Mouse (Mus musculus) layer of hippocampus, postnatal 36 days (tissue): Measurements from ENCODE around the gene Ispd. TPM values are rescaled to one million over a fixed set of nuclear protein-coding genes. Genes with fewer than 3 reads are reported as not detected.
A peak's percentile ranks its signal among the peaks of the same experiment; 100 is the strongest.

ENCODE experiments used
- DNase-seq, 2 experiments: peaks; one replicate each; pipeline ENCODE4 v3.0.0; 2022
- total RNA-seq, 2 experiments: library from RNA; stranded (reverse); gene quantifications; 2 replicates each; pipeline ENCODE4 v1.2.3; 2021

Ispd gene
- total RNA-seq, 2 experiments from 2014 or later, result 14.0 to 15.5 TPM

DNA sequence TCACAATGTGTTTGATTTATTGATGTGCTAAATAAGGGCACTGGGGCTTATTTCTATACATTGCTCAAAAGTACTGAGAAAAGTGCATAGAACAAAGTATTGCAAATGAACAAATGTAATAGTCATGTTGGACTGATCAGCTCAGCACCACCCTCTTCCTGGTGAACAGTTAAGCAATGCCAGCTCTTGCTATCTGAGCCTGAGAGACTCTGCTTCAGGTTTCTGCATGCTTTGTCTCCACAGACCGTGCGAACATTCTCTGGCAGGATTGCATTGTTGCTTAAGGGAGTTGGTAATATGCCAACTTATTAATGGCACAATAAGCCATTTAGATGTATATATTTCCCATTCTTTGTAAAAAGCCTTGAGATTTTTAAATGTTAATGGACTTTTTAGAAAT lies 182.9 kb downstream of the Ispd start:
- DNase-seq, result no peak

DNA sequence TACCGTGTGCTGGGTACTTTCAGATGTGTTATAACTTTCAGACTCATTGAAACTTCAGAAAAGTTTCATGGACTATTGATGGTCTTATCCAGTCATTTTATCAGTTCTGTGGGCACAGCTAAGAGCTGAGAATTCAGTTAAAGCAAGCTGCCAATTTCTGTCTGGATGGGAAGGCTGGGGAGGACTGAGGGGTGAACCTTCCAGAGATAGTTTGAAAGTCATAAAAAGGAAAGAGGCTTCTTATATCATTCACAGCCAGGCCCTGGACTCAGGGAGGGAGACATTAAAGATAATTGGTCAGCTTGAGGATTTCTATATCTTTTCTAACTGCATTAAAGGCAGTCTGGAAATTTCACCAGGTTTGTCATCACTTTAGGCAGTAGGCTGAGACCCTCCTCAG lies 185.7 kb downstream of the Ispd start:
- DNase-seq, result no peak

DNA sequence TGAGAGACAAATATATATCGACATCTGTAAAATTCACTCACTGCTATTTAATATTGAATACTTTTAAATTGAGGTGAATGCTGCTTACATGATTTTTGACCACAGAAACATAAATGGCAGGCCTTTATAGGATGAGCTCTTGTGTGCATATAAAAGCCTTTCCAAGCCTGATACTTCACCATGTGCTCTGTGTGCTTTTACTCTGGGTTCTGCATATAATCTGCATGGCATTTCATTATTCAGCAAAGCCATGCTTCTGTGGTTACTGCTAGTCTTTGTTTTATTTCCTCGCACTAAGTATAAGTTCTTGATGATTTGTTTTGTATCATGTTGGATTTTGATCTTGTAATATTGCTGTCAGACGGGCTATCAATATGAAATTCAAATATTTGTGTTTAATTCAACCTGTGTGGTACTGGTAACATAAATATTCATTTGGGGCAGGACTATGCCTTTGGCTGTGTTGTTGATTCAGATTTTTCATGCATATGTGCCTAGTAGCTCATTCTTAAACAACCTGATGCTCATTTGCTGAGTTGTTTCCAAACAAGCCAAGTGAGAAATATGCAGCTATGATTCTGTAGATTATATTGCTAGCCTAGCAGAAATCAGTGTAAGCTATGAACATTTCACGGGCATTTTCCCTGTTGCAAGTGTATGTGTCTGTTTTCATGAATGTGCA lies 189.3 kb downstream of the Ispd start:
- no peak for DNase-seq

DNA sequence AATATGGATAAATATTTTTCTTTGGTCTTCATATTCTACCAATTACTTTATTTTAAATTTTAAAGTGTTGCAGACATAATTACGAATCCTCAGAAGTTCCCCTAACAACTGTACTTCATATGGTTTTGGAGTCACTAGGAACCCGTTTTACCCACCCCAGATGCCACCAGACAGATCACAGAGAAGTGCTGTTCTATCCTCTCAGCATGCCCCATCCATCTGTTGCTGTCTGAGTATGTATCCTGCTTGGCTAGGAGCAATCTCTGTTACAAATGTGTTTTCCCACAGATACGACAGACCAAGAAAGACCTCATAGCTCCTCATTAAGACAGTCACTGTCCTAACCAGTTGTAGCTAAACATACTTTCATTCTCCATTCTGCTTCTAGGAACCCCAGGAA lies 203.6 kb downstream of the Ispd start:
- peak; percentile 2 to 18 for DNase-seq

DNA sequence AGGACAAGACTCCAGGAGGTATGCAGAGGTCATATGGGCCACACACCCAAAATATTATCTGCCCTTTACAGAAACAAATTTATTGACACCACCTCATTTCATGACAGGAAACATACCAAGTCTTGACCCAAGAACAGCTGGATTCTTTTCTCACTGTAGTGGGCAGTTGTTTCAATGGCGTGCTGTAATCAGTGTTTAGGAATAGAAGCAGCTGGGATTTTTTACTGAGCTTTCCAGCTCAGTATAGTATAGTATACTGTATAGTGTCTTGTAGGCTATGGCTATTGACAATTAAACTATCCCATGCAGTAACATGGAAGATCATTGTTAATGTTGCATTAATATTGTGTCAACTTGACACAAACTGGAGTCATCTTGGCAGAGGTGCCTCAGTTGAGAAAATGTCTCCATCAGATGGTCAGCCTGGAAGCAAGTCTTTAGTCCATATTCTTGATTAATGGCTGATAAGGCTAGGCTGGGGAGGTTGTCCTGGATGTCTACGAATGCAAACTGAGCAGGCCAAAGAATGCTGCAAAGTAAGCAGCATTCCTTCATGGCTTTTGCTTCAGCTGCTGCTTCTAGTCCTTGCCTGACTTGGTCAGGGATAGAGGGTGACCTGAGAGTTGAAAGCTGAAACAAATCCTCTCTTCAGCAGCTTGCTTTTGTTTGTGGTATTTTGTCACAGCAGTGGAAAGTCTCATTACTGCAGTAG lies 216.4 kb downstream of the Ispd start:
- DNase-seq, result no peak

DNA sequence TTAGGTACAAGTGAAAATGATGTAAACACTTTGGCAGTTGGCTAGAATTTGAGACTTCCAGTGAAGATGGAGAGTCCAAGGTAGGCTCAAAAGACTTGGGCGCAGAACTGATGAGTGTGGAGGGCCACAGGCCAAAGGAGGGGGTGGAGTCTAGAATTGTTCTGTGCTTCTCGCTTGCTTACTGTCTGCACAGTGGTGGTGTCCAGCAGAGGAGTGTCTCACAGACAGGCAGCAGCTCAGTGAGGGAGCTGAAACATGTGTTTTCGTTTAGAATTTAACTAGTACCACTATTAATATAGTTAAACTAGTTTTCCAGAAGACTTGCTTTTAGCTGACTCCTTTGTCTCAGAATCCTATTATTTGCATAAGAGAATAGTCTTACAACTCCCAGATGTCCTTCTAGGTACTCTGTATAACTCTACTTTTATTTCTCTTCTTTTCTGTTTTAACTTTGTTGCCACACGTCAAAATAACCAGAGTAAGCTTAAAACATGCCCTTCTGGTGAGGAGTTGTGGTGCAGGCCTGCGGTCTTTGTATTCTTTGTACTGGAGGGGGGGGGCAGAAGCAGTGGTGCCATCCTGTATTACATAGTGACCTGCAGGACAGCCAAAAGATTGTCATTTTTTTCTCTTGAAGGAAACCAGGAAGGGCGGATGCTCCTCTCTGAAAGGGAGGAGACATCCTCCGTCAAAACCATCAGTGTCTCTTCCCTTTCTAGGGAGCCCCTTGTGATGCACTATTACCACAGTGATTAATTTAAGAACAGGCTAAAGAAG lies 240.9 kb downstream of the Ispd start:
- DNase-seq, result no peak

DNA sequence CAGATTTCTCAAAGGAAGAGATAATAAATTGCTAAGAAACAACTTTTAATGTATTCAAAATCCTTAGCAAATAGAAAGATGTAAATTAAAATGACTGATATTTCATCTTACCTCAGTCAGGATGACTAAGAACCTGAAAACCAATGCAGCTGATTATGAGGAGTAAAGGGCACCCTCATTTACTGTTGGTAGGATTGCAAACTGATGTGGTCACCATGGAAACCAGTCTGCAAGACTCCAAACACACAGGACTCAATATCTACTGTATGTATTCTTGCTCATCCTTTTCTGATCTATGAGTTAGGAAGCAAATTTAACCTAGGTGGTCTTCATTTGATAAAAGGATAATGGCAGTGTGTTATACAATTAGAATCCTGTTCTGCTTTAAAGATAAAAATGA lies 246.0 kb downstream of the Ispd start:
- DNase-seq, result no peak

DNA sequence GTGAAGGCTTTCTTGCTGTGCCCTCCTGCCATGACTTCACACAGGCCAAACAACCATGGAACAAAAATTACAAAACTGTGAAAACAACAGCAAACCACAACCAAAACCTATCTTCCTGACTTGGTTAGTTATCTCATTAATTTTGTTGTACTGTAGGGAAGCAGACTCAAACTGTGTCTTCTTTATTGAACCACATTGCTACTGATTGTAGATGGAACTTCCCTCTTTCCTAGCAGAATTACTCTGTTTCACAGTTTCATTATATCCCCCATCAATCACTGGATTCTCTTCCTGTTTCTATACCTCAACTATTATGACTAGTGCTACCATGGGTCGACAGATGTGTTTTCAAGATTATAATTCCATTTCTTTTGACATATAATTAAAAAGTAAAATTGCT lies 251.2 kb downstream of the Ispd start:
- no peak for DNase-seq

DNA sequence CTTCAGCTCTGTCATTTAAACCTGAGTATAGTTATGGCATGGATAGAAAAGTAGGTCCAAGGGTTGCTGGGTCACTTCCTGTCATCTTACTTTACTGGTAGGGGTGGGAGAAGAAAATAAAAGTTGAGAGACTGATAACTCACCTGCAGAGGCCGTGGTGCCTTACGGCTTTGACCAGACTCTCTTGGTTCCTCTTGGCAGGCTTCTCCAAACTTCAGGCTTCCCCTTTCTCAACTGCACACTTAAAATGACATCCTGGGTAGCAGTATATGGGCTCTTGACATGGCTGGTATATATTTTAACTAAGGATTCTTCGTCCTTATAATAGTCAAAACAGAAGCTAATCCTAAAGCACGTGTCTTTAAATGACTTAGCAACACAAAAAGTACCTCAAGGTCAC lies 266.3 kb downstream of the Ispd start:
- no peak for DNase-seq

DNA sequence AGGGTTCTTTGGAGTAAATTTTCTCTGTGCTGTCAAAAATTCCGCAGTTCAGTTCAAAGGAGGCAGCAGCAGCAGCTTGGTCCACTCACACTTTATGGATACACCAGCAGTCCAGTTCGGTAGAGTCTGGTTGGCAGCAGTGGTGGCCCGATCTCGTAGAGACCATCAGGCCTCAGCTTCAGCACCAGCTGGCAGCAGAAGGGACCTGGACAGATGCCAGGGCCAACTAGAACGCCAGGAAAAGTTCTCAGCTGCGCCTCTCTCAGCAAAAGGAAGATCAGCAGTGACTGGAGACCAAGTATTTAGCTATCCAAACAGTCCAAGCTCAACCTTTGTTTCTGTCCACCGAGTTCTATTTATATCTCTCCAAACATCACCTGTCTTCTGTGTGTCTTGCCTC lies 281.2 kb downstream of the Ispd start:
- peak; percentile 57 to 59 for DNase-seq

DNA sequence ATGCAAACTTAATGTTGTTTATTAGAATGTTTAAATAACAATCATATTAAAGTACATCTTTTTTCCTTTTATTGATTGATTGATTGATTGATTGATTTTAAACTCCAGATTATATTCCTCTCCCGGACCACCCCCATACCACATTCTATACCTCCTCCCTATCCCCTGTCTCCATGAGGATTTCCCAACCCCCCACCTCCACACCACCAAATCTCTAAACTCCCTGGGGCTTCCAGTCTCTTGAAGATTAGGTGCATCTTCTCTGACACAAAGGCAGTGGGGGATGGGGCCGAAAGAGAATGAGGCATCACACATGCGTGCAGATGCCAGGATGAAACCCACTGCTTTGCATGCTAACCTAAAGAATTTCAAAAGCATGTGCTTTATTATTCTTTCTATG lies 283.5 kb downstream of the Ispd start:
- no peak for DNase-seq

DNA sequence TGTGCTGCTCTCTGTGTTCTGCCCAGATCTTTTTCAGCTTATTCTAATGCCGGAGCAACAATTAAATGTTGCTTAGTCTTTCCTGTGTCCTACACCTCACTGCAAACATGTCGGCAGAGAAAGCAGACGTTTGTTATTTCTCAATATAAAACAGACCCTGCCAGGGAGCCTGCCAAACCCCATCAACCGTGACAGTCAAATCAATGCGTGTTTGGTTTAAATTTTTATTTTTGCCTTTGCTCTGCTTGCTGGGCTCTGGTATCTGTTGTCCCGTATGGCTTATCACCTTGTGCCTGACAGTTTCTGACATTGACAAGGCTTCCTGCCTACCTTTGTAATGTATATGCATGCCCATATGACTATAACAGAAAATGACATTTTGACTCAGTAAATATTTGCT lies 285.5 kb downstream of the Ispd start:
- DNase-seq, result no peak

DNA sequence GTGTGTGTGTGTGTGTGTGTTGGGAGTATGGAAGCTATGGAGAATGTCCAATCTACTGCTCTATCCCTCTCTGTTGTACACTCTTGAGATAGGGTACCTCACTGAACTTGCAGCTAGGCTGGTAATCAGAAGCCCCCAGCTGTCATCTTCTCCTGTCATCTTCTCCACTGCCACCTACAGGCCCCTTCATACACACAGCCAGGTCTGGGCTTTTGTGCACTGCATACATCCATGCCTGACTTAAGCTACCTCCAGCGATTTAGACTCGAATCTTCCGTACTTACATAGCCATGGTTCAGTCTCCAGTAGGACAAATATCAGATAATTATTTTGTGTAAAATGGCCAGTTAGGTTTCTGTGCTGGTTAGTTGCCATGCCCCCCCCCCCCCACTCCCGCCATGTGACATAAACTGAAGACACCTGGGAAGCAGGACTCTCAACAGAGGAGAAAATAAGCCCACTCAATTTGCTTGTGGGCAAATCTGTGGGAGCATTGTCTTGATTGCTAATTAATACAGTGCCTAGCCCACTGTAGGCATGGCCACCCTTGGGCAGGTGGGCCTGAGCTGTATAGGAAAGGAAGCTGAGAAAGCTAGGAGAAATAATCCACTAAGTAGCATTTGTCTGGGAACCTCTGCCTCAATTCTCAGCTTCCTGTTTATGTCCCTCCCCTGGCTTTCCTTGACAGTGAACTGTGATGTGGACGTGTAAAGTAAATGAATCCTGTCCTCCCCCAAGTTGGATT lies 289.1 kb downstream of the Ispd start:
- no peak for DNase-seq

DNA sequence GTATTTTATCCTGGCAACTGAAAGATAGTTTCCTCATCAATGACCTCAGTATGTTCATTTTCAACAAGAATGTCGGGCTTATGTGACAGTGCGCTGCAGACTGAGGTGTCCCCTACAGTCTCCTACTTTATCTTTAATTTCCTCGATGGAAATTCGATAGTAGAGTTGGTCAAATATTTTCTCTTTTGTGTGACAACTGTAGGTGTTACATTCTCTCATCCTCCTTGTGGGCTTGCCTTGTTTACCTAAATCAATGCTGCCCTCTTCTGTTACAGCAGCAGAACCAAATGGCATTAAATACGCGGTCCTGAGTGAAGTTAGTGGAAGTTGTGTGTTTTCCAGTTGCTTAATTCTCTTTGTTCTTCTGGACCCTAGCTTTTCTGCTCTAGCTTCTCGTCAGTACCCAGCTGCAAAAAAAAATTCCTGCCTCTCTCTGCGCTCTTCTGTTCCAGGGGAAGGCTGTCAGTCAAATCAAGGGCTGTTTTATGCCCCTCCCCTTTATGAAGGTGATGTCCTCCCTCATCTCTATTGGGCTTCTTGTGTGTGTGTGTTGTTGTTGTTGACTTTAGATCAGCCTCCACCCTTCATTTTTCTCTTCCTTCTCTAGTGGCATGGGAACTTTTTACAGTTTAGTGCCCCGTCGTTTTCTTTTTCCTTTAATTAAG lies 289.8 kb downstream of the Ispd start:
- peak in 1 of 2 experiments; percentile 10 for DNase-seq

DNA sequence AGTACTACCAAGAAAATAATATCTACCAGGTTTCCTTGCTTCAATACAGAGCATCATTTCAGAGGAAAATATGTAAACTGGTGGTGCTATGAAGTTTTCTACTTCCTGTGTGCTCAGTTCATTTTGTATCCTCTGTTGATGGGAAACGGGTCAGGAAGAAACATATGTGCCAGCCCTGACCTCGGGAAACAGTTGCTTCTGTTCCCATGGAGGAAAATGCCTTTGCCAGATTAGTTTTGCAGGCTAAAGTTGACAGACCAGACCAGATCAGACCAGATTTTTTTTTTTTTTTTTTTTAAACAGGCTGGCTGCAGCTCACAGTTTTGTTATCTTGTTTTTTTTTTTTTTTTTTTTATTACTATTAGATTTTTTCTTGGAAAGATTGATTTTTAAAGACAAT lies 293.2 kb downstream of the Ispd start:
- no peak for DNase-seq

DNA sequence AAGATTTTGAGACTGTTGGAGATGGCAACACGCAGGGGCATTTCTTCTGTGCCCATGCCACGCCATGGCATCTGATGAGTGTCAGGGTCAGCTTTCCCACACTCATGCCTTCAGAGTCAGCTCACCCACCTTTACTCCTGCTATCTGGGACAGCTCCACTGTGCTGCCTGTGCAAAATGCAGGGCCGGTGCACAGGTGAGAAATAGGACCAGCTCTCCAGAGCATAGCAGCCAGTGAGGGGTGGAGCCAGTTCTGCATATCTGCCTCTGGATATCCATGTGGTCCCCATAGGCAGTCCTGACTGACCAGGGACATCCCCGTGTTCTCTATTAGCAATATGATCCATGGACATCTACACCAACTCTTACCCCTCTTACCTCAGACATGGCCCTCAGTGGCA lies 297.0 kb downstream of the Ispd start:
- no peak for DNase-seq

DNA sequence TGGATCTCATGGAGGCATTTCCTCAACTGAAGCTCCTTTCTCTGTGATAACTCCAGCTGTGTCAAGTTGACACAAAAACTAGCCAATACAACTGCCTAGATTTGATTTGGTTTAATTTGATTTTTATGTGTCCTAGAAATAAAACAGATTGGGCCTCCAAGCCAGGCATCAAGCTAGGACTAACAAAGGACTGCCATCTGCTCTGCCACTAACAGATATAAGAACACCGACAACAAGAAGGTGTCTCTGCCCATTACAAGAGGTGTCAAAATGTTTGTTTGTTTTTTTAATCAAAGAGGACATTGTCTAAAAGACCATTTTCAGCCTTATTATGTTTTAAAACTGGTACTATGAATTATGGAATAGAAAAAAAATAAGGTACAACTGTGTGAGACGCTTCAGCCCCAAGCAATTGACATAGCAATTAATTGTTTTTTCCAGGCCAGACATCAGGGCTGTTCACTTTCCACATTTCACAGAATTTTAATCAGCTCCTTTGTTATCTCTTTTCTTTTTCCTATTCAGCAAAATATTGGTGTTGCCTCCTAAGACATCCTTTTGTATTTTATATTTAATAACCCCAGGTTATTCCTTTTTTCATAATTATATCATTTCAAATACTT lies 299.7 kb downstream of the Ispd start:
- no peak for DNase-seq

DNA sequence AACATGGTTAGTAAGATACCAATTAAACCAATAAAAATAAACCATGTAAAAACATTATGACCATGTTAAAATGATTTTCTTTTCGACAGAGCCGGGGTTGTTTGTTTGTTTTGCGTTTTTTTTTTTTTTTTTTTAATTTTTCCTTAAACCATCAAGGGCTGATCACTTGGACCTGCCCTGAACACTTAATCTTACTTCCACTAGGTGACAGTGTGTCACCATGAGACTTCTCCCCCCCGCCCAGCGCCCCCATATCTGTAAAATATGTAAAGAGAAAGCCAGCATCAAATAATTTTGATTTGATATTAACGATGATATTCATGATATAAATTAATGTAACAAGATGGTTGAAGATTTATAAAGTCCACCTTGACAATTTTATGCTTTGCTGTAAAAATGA lies 300.5 kb downstream of the Ispd start:
- no peak for DNase-seq

DNA sequence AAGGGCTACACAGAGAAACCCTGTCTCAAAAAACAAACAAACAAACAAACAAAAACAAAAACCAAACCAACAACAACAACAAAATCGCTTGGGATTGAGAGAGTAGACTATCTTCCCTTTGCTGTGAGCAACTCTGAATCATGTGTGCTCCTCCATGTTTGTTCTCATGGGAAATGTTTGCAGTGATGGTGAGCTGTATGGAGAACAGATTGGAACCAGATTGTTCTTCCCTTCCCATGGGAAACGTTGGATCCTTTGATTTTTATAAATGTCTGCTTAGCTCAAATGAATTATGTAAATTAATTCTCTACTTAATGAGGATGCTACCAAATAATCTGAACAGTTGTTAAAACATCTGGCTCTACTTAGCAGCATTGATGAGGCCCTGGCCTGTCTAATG lies 312.8 kb downstream of the Ispd start:
- DNase-seq, result no peak

DNA sequence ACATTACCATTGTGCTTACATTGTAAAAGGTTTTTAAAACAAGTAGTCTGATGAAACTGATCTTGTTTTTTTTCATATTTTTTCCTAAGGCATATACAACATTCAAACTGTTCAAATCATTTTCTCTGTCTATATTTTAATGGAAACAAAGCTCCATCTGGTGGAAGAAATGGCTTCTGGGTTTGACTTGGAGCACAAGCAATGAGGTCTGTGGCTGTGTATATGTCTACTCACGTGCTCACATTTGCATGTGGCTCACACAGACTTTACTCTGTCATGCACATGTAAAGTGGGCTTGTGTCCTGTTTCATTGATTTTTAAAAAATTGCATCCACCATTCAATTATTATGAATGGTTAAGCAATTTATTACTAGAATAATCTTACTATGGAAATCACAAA lies 323.1 kb downstream of the Ispd start:
- DNase-seq, result no peak

DNA sequence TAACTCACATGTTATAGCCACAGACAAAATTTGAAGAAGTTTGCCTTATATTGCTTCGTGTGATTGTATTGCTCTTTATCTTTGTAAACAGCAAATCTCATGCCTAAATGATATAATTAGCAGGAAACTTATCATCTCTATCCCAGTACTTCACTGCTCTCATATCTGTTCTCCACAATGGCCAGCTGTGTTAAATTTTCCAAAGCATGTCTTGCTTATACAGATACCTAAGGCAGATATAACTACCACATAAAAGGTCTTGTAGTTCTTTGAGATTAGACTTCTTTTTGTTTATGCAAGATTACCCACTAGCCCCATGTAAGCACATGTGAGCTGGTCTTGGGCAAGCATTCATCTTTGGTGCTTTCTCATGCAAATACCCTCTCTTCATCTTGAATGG lies 327.6 kb downstream of the Ispd start:
- DNase-seq, result no peak
